Mouse (Mus musculus) intestine, postnatal 0 days (tissue): ENCODE results near the gene Efhd1. TPM values are rescaled to one million over a fixed set of nuclear protein-coding genes. Genes with fewer than 3 reads are reported as not detected.

Experiments used
- ATAC-seq: fragments of 200-750 bp; cut with Nextera tagmentation; 2 replicates; pipeline ENCODE4 v1.8.0; 2017; ENCODE audit warnings: mild to moderate bottlenecking, moderate TSS enrichment, moderate library complexity
- H3K27ac ChIP-seq: fragments of 300-500 bp; sonication (generic); 2 replicates; pipeline ENCODE4 v1.5.1; 2014; ENCODE audit warnings: mild to moderate bottlenecking, low read depth, low read length, moderate library complexity
- H3K27me3 ChIP-seq: fragments of 300-500 bp; sonication (generic); replicated peaks from 2 replicates; pipeline ENCODE4 v1.6.1; 2014; ENCODE audit warnings: low read length, mixed read lengths; ENCODE audit not compliant: control insufficient read depth, insufficient read depth
- H3K36me3 ChIP-seq: fragments of 300-500 bp; sonication (generic); 2 replicates; pipeline ENCODE4 v1.6.1; 2014; ENCODE audit warnings: mild to moderate bottlenecking, moderate library complexity; ENCODE audit not compliant: control insufficient read depth, insufficient read depth
- H3K4me1 ChIP-seq: fragments of 300-500 bp; sonication (generic); replicated peaks from 2 replicates; pipeline ENCODE4 v1.6.1; 2014; ENCODE audit warnings: antibody characterized with exemption, low read length, mixed read lengths; ENCODE audit not compliant: control insufficient read depth, insufficient read depth
- H3K4me2 ChIP-seq: fragments of 300-500 bp; sonication (generic); replicated peaks from 2 replicates; pipeline ENCODE4 v1.6.1; 2014; ENCODE audit warnings: low read depth, mild to moderate bottlenecking, moderate library complexity
- H3K4me3 ChIP-seq: fragments of 300-500 bp; sonication (generic); 2 replicates; pipeline ENCODE4 v1.5.1; 2014; ENCODE audit warnings: low read depth, low read length
- H3K9ac ChIP-seq: fragments of 300-500 bp; sonication (generic); 2 replicates; pipeline ENCODE4 v1.6.1; 2014; ENCODE audit warnings: mild to moderate bottlenecking, low read depth, low read length
- H3K9me3 ChIP-seq: fragments of 300-500 bp; sonication (generic); 2 replicates; pipeline ENCODE4 v1.6.1; 2016; ENCODE audit warnings: mixed run types; ENCODE audit not compliant: control insufficient read depth
- CTCF ChIP-seq: sonication (generic); IDR thresholded peaks from 2 replicates; pipeline ENCODE4 v1.5.1; 2016; ENCODE audit warnings: low read depth, mild to moderate bottlenecking, control low read depth, antibody characterized with exemption, moderate library complexity
- WGBS: fragments of 180-500 bp; shearing (Covaris S2); extraction: QIAGEN DNeasy Blood & Tissue Kit; methylation state at CpG from one replicate; pipeline ENCODE4 v1.1.7; 2014; 5-methylcytosine and 5-hydroxymethylcytosine counted together
- polyA plus RNA-seq: library from polyadenylated mRNA; unstranded; fragments of >200 nt; fragmentation: Nextera tagmentation; extraction: Ambion mirVana; gene quantifications from 2 replicates; pipeline ENCODE4 v1.2.1, GENCODE M21; 2015

The Efhd1 gene
- polyA plus RNA-seq, 1 experiment from 2014 or later = 3.0 TPM

DNA sequence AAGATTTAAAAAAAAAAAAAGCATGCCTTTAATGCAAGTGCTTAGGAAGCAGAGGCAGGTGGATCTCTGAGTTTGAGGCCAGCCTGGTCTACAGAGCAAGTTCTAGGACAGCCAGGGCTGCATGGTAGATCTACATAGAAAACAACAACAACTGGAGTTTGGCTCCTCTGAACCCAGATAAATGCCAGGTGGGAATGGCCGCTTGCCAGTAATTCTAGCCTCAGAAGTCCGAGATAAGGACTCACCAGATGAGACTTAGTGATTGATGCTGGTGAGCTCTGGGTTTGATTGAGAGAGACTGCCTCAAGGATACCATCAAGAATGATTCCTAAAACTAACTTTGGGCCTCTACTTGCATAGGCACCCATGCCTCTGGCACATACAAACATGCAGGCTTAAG is 86.4 kb downstream of the Efhd1 start:
- Histone ChIP-seq H3K9ac (no peak overlapping the region), H3K4me1 (no peaks in the 10 kb centered on the region), H3K4me2 (no peak overlapping the region), H3K27ac (no peak overlapping the region), H3K9me3 (no peaks in the 10 kb centered on the region), H3K36me3 (0 out of 2 replicates have a peak, but pooled peaks cover 9% of the 10 kb centered on the region), H3K27me3 (no peaks in the 10 kb centered on the region), H3K4me3 (no peak overlapping the region)
- ATAC-seq = no peak
- TF ChIP-seq CTCF = no peak
- WGBS = 52% methylated on average over 2 of the region's 2 CpGs

DNA sequence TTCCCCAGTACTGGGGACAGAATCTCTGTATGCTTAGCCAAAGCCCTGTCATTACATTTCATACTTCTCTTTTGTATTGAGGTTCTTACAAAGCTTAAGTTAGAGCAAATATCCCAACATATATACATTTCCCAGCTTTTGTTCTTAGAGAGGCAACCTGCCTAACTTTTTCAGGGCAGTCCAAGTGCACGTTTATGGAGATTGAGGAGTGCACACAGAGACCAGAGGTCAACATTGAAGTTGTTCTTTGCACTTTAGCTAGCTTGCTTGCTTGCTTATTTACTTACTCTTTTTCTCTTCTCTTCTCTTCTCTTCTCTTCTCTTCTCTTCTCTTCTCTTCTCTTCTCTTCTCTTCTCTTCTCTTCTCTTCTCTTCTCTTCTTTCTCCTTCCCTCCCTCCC is 96.1 kb downstream of the Efhd1 start:
- peaks cover 18% of the 10 kb centered on the region for H3K36me3 ChIP-seq
- ATAC-seq = no peak
- no peaks in the 10 kb centered on the region for H3K27me3 ChIP-seq
- H3K4me2 ChIP-seq = no peak overlapping the region
- no peak overlapping the region for H3K27ac ChIP-seq
- WGBS = 22% methylated on average over 1 of the region's 1 CpGs
- no peak overlapping the region for H3K9ac ChIP-seq
- no peaks in the 10 kb centered on the region for H3K4me1 ChIP-seq
- H3K9me3 ChIP-seq = no peaks in the 10 kb centered on the region
- no peak overlapping the region for H3K4me3 ChIP-seq
- no peak for TF ChIP-seq CTCF

Other genes with a start within 250 kb of the Efhd1 start
- gene Alppl2, start 174.4 kb upstream of the Efhd1 start, polyA plus RNA-seq = not detected in 2 replicates
- 1,275 and 1,389 TPM in 2 replicates for gene Alpi, start 162.8 kb upstream of the Efhd1 start, polyA plus RNA-seq
- 2.7 and 3.6 TPM in 2 replicates for gene Akp3, start 139.4 kb upstream of the Efhd1 start, polyA plus RNA-seq
- gene Ecel1, start 107.8 kb upstream of the Efhd1 start, polyA plus RNA-seq = 0.64 and 0.67 TPM in 2 replicates
- gene Prss56, start 81.0 kb upstream of the Efhd1 start, polyA plus RNA-seq = not detected in 2 replicates
- not detected in 2 replicates for gene Chrnd, start 73.8 kb upstream of the Efhd1 start, polyA plus RNA-seq
- not detected in 2 replicates for gene Chrng, start 59.7 kb upstream of the Efhd1 start, polyA plus RNA-seq
- gene Eif4e2, start 50.4 kb upstream of the Efhd1 start, polyA plus RNA-seq = 175 and 179 TPM in 2 replicates
- 21.0 and 21.4 TPM in 2 replicates for gene Gigyf2, start 62.6 kb downstream of the Efhd1 start, polyA plus RNA-seq
- gene Kcnj13, start 130.4 kb downstream of the Efhd1 start, polyA plus RNA-seq = 0.70 and 0.82 TPM in 2 replicates
- not detected in 2 replicates for gene Snorc, start 205.9 kb downstream of the Efhd1 start, polyA plus RNA-seq
- gene Neu2, start 245.5 kb downstream of the Efhd1 start, polyA plus RNA-seq = 2.5 and 3.3 TPM in 2 replicates